Mouse (Mus musculus) intestine, embryonic 16.5 days (tissue): ENCODE measurements around the gene Cacna1c. TPM values are rescaled to one million over a fixed set of nuclear protein-coding genes. Genes with fewer than 3 reads are reported as not detected.
A peak's percentile ranks its signal among the peaks of the same experiment; 100 is the strongest.

Experiments used
- ATAC-seq: fragments of 200-750 bp; cut with Nextera tagmentation; 2 replicates; pipeline ENCODE4 v1.8.0; 2017; ENCODE audit warnings: moderate TSS enrichment, moderate library complexity
- H3K27ac ChIP-seq: fragments of 300-500 bp; sonication (generic); 2 replicates; pipeline ENCODE4 v1.5.1; 2014; ENCODE audit warnings: mild to moderate bottlenecking, low read length
- H3K27me3 ChIP-seq: fragments of 300-500 bp; sonication (generic); replicated peaks from 2 replicates; pipeline ENCODE4 v1.6.1; 2014; ENCODE audit warnings: low read length, control low read depth, mixed read lengths; ENCODE audit not compliant: control insufficient read depth, insufficient read depth
- H3K36me3 ChIP-seq: fragments of 300-500 bp; sonication (generic); 2 replicates; pipeline ENCODE4 v1.6.1; 2014; ENCODE audit warnings: low read length, control low read depth; ENCODE audit not compliant: control insufficient read depth, insufficient read depth
- H3K4me1 ChIP-seq: fragments of 300-500 bp; sonication (generic); 2 replicates; pipeline ENCODE4 v1.6.1; 2014; ENCODE audit warnings: low read length, control low read depth, mixed read lengths; ENCODE audit not compliant: control insufficient read depth, insufficient read depth
- H3K4me2 ChIP-seq: fragments of 300-500 bp; sonication (generic); 2 replicates; pipeline ENCODE4 v1.6.1; 2014; ENCODE audit warnings: low read depth, low read length, control low read depth
- H3K4me3 ChIP-seq: fragments of 300-500 bp; sonication (generic); 2 replicates; pipeline ENCODE4 v1.5.1; 2014; ENCODE audit warnings: mild to moderate bottlenecking, low read length
- H3K9ac ChIP-seq: fragments of 300-500 bp; sonication (generic); 2 replicates; pipeline ENCODE4 v1.6.1; 2014; ENCODE audit warnings: low read depth, low read length
- H3K9me3 ChIP-seq: fragments of 300-500 bp; sonication (generic); 2 replicates; pipeline ENCODE4 v1.6.1; 2016; ENCODE audit warnings: low read length, control low read depth; ENCODE audit not compliant: control insufficient read depth
- WGBS: fragments of 180-500 bp; shearing (Covaris S2); extraction: QIAGEN DNeasy Blood & Tissue Kit; methylation state at CpG from one replicate; pipeline ENCODE4 v1.1.7; 2014; 5-methylcytosine and 5-hydroxymethylcytosine counted together
- polyA plus RNA-seq: library from polyadenylated mRNA; unstranded; fragments of >200 nt; fragmentation: Nextera tagmentation; extraction: Ambion mirVana; gene quantifications from 2 replicates; pipeline ENCODE4 v1.2.1, GENCODE M21; 2015

Gene Cacna1c
- polyA plus RNA-seq, 1 experiment from 2014 or later = 1.8 TPM

- H3K4me1 ChIP-seq = peaks cover 5% of the 10 kb centered on the region; the same call in 1 of the 2 replicates
- peak within 1 kb of the TSS; percentile 82 for H3K4me2 ChIP-seq
- WGBS = 4% methylated on average over 54 of the region's 54 CpGs
- H3K27me3 ChIP-seq = no peaks in the 10 kb centered on the region
- peak; percentile 99 for ATAC-seq
- H3K9ac ChIP-seq = peak within 1 kb of the TSS; percentile 87
- no peaks in the 10 kb centered on the region for H3K9me3 ChIP-seq
- peak within 1 kb of the TSS; percentile 71 for H3K4me3 ChIP-seq
- H3K36me3 ChIP-seq = peaks cover 9% of the 10 kb centered on the region; the same call in 1 of the 2 replicates
- H3K27ac ChIP-seq = peak within 1 kb of the TSS; percentile 50; the same call in 1 of the 2 replicates
Measured at GRCm38 (mm10) chr6:118561745-118562609, 634.2 kb downstream of the Cacna1c start, which contains the start of gene Ankrd26. Gene Ankrd26, minus strand, starts transcription at chr6:118562226.

DNA sequence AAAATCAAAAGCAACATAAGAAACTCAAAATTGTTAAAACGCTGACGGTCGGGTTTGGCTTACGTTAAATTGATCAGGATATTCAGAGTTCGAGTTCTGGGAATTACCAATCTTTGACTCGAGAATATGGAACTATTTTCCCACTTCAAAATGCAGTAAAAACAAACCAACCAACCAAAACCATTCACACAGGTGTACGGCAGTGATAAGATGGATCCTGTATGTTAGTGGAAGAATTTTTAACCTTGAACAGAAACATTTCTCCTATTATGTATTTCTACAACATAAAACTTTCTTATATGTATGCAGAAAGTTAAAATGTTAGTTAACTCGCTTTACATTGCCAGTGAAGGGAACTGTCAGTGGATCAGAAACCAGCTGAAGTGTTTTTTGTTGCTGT, 635.0 kb downstream of the Cacna1c start:
- Histone ChIP-seq H3K27me3 (no peaks in the 10 kb centered on the region), H3K9me3 (no peaks in the 10 kb centered on the region), H3K27ac (no peak overlapping the region), H3K4me3 (peak overlapping the region; percentile 71), H3K9ac (peak overlapping the region; percentile 87), H3K36me3 (peaks cover 9% of the 10 kb centered on the region; the same call in 1 of the 2 replicates), H3K4me2 (peak overlapping the region; percentile 82), H3K4me1 (peaks cover 5% of the 10 kb centered on the region; the same call in 1 of the 2 replicates)
- WGBS = 77% methylated on average over 8 of the region's 8 CpGs
- no peak for ATAC-seq

- WGBS = 86% methylated on average over 4 of the region's 4 CpGs
- peaks cover 2% of the 10 kb centered on the region; the same call in 1 of the 2 replicates for H3K36me3 ChIP-seq
- no peaks in the 10 kb centered on the region for H3K9me3 ChIP-seq
- no peak for ATAC-seq
- no peaks in the 10 kb centered on the region for H3K4me1 ChIP-seq
- H3K4me2 ChIP-seq = no peak overlapping the region
- H3K27ac ChIP-seq = no peak overlapping the region
- no peak overlapping the region for H3K4me3 ChIP-seq
- H3K9ac ChIP-seq = no peak overlapping the region
- H3K27me3 ChIP-seq = no peaks in the 10 kb centered on the region
Measured at GRCm38 (mm10) chr6:118538627-118539026, 657.6 kb downstream of the Cacna1c start.

Other genes with a start within 250 kb of the Cacna1c start
- 5.8 and 6.4 TPM in 2 replicates for gene Dcp1b, start 21.2 kb downstream of the Cacna1c start, polyA plus RNA-seq
- gene Cacna2d4, start 40.1 kb upstream of the Cacna1c start, polyA plus RNA-seq = 0.11 and 0.15 TPM in 2 replicates
- 0.32 and 0.38 TPM in 2 replicates for gene Lrtm2, start 134.3 kb upstream of the Cacna1c start, polyA plus RNA-seq
- gene Adipor2, start 221.3 kb upstream of the Cacna1c start, polyA plus RNA-seq = 127 and 148 TPM in 2 replicates